Mouse (Mus musculus) forebrain, postnatal 0 days (tissue): ENCODE measurements at regions not wholly inside any gene's neighbourhood (a gene's known extent, or its start where the extent isn't known, plus 50 kb on each side); places are given as distances from the start of the nearest gene placed in this dataset.

Experiments
- ATAC-seq: fragments of 200-750 bp; cut with Nextera tagmentation; 2 replicates; pipeline ENCODE4 v1.8.0; 2017; ENCODE audit warnings: mild to moderate bottlenecking, moderate library complexity
- DNase-seq: peaks from one replicate; pipeline ENCODE4 v3.0.0-alpha.2; 2015
- H3K27ac ChIP-seq: fragments of 300-500 bp; sonication (generic); 2 replicates; pipeline ENCODE4 v1.5.1; 2014; ENCODE audit warnings: low read depth, mild to moderate bottlenecking, antibody characterized with exemption, low read length, moderate library complexity, mixed read lengths
- H3K27me3 ChIP-seq: fragments of 300-500 bp; sonication (generic); 2 replicates; pipeline ENCODE4 v1.6.1; 2014; ENCODE audit warnings: mild to moderate bottlenecking, low read length, mixed read lengths; ENCODE audit not compliant: insufficient read depth
- H3K36me3 ChIP-seq: fragments of 300-500 bp; sonication (generic); 2 replicates; pipeline ENCODE4 v1.6.1; 2014; ENCODE audit warnings: mild to moderate bottlenecking, moderate library complexity; ENCODE audit not compliant: insufficient read depth
- H3K4me1 ChIP-seq: fragments of 300-500 bp; sonication (generic); 2 replicates; pipeline ENCODE4 v1.6.1; 2014; ENCODE audit warnings: antibody characterized with exemption; ENCODE audit not compliant: insufficient read depth
- H3K4me2 ChIP-seq: fragments of 300-500 bp; sonication (generic); 2 replicates; pipeline ENCODE4 v1.6.1; 2014; ENCODE audit warnings: low read depth, mild to moderate bottlenecking, moderate library complexity
- H3K4me3 ChIP-seq: fragments of 300-500 bp; sonication (generic); 2 replicates; pipeline ENCODE4 v1.5.1; 2014; ENCODE audit warnings: low read depth, low read length, mixed read lengths
- H3K9ac ChIP-seq: fragments of 300-500 bp; sonication (generic); 2 replicates; pipeline ENCODE4 v1.6.1; 2014; ENCODE audit warnings: mild to moderate bottlenecking
- H3K9me3 ChIP-seq: fragments of 300-500 bp; sonication (generic); 2 replicates; pipeline ENCODE4 v1.6.1; 2016; ENCODE audit warnings: low read length
- CTCF ChIP-seq: sonication (generic); IDR thresholded peaks from 2 replicates; pipeline ENCODE4 v1.5.1; 2016; ENCODE audit warnings: antibody characterized with exemption, control low read depth, low read depth
- WGBS: fragments of 180-500 bp; shearing (Covaris S2); extraction: QIAGEN DNeasy Blood & Tissue Kit; methylation state at CpG from one replicate; pipeline ENCODE4 v1.1.7; 2014; 5-methylcytosine and 5-hydroxymethylcytosine counted together

DNA sequence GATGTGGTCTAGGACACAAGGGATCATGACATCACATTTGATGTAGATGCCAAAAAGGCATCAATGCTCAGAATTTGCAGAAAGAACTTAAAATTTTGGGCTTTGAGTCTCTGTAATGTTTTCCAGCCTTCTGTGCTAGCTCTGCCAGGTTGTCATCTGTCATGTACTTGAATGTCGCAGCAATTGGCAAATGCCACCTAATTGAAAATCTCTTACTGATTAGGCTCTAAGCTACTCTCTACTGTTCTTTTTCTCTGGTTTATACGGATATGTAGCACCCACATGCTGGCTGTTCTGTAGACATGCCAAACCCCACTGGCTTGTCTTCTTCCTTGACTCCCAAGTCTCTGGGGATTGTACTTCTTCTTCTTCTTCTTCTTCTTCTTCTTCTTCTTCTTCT is 1193.3 kb upstream of the Tenm3 start:
- no peaks in the 10 kb centered on the region for H3K36me3 ChIP-seq
- no peaks in the 10 kb centered on the region for H3K9me3 ChIP-seq
- no peak overlapping the region for H3K9ac ChIP-seq
- DNase-seq: peak; percentile 7
- WGBS: 60% methylated on average over 2 of the region's 2 CpGs
- H3K4me1 ChIP-seq: no peaks in the 10 kb centered on the region
- ATAC-seq: no peak
- H3K4me3 ChIP-seq: no peak overlapping the region
- H3K27me3 ChIP-seq: no peaks in the 10 kb centered on the region
- no peak for TF ChIP-seq CTCF
- H3K27ac ChIP-seq: no peak overlapping the region
- H3K4me2 ChIP-seq: no peak overlapping the region

GRCm38 (mm10) chr8:50027544-50027943 is 1183.8 kb upstream of the Tenm3 start:
- no peak for ATAC-seq
- WGBS: 84% methylated on average over 6 of the region's 6 CpGs
- no peak for TF ChIP-seq CTCF

DNA sequence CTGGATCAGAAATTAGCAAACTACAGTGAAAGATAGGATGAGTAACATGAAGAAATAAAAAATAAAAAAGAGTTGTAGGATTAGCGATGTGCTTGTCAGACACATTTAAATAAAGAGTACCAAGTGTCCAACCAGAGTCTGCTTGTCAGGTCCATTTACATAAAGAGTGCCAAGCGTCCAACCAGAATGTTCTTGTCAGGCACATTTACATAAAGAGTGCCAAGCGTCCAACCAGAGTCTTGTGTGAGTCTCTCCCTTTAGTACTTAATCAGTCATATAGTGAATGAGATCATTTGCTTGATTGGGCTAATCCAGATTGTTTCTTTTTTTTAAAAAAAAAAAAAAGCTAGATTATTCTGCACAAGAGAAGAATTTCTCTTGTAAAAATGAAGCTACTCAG is 1163.8 kb upstream of the Tenm3 start:
- DNase-seq (no peak), ATAC-seq (no peak)
- WGBS: 38% methylated on average over 3 of the region's 3 CpGs
- TF ChIP-seq CTCF: no peak
- no peaks in the 10 kb centered on the region for H3K4me1 ChIP-seq
- H3K9me3 ChIP-seq: 0 out of 2 replicates have a peak, but pooled peaks cover 5% of the 10 kb centered on the region
- H3K27ac ChIP-seq: no peak overlapping the region
- H3K36me3 ChIP-seq: no peaks in the 10 kb centered on the region
- no peak overlapping the region for H3K4me2 ChIP-seq
- H3K27me3 ChIP-seq: no peaks in the 10 kb centered on the region
- no peak overlapping the region for H3K9ac ChIP-seq
- no peak overlapping the region for H3K4me3 ChIP-seq

More at GRCm38 (mm10) chr8:50027544-50027943, 1183.8 kb upstream of the Tenm3 start:
- H3K27me3 ChIP-seq: no peaks in the 10 kb centered on the region
- no peak overlapping the region for H3K4me3 ChIP-seq
- H3K9ac ChIP-seq: no peak overlapping the region
- H3K4me1 ChIP-seq: no peaks in the 10 kb centered on the region
- H3K27ac ChIP-seq: no peak overlapping the region
- no peaks in the 10 kb centered on the region for H3K36me3 ChIP-seq
- no peaks in the 10 kb centered on the region for H3K9me3 ChIP-seq
- no peak for DNase-seq
- no peak overlapping the region for H3K4me2 ChIP-seq

DNA sequence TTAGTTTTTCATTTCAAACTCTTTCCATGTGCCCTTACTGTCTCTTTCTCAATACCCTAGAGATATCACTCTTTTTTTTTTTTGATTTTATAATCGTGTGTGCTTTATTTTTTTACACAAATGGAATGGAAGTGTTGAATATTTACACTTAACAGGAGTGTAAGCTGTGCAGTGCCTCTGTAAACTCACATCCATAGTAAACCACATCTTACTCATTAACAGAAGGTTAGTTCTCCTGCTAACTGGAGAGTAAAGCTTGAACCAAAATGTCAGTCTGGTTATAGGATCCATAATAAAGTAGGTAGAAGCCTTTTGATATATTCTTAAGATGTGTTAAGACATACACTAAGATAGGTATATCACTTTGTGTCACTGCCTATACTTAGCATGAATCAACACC is 1160.5 kb upstream of the Tenm3 start:
- TF ChIP-seq CTCF: no peak
- no peak overlapping the region for H3K9ac ChIP-seq
- H3K4me3 ChIP-seq: no peak overlapping the region
- DNase-seq (no peak), ATAC-seq (no peak)
- H3K4me2 ChIP-seq: no peak overlapping the region
- no peaks in the 10 kb centered on the region for H3K9me3 ChIP-seq
- no peaks in the 10 kb centered on the region for H3K27me3 ChIP-seq
- no peaks in the 10 kb centered on the region for H3K36me3 ChIP-seq
- no peak overlapping the region for H3K27ac ChIP-seq
- 53% methylated on average over 1 of the region's 1 CpGs for WGBS
- no peaks in the 10 kb centered on the region for H3K4me1 ChIP-seq

- Histone ChIP-seq H3K9me3 (no peaks in the 10 kb centered on the region), H3K36me3 (no peaks in the 10 kb centered on the region), H3K27ac (no peak overlapping the region), H3K4me2 (no peak overlapping the region), H3K27me3 (no peaks in the 10 kb centered on the region), H3K9ac (no peak overlapping the region), H3K4me1 (no peaks in the 10 kb centered on the region), H3K4me3 (no peak overlapping the region)
- no peak for DNase-seq
- ATAC-seq: no peak
- TF ChIP-seq CTCF: no peak
- 59% methylated on average over 2 of the region's 2 CpGs for WGBS
Observed at GRCm38 (mm10) chr8:50003641-50004040, 1159.9 kb upstream of the Tenm3 start.

GRCm38 (mm10) chr8:49998281-49999037 is 1154.7 kb upstream of the Tenm3 start:
- DNase-seq (peak; percentile 50), ATAC-seq (peak; percentile 67; the same call in 1 of the 2 replicates)
- H3K27ac ChIP-seq: no peak overlapping the region
- H3K36me3 ChIP-seq: no peaks in the 10 kb centered on the region
- WGBS: 5% methylated on average over 8 of the region's 8 CpGs
- no peaks in the 10 kb centered on the region for H3K4me1 ChIP-seq
- H3K4me3 ChIP-seq: no peak overlapping the region
- TF ChIP-seq CTCF: peak; percentile 56
- H3K9me3 ChIP-seq: no peaks in the 10 kb centered on the region
- H3K9ac ChIP-seq: no peak overlapping the region
- H3K27me3 ChIP-seq: no peaks in the 10 kb centered on the region
- H3K4me2 ChIP-seq: no peak overlapping the region
